Mouse (Mus musculus) bone marrow, adult 2 months (tissue): ENCODE results near the gene Tbc1d30.

ENCODE experiments used
- CTCF ChIP-seq: fragments of 200-500 bp; IDR thresholded peaks from 2 replicates; pipeline ENCODE4 v1.5.1; 2011; ENCODE audit warnings: low read length, control low read depth; ENCODE audit not compliant: control insufficient read depth, insufficient read depth
- POLR2A ChIP-seq: fragments of 200-500 bp; IDR thresholded peaks from 2 replicates; pipeline ENCODE4 v1.6.1; 2011; ENCODE audit warnings: low read depth, mild to moderate bottlenecking, control low read depth, low read length, borderline replicate concordance; ENCODE audit not compliant: control insufficient read depth

- TF ChIP-seq CTCF (no peak), POLR2A (no peak)
Measured at GRCm38 (mm10) chr10:121268771-121269170, 82.3 kb downstream of the Tbc1d30 start.
